Mouse (Mus musculus): Measurements from ENCODE around the gene Snx7. TPM values are rescaled to one million over a fixed set of nuclear protein-coding genes. Genes with fewer than 3 reads are reported as not detected.

The Snx7 gene
- polyA plus RNA-seq, 1 experiment: 28.3 TPM

GRCm38 (mm10) chr3:117873209-117873863, 4.6 kb upstream of the Snx7 start:
- TF ChIP-seq CEBPB (IDR thresholded peaks at IDR 0.05; ENCODE audit: insufficient read depth, poor library complexity, severe bottlenecking): no peak
- TF ChIP-seq USF1 (IDR thresholded peaks at IDR 0.05; ENCODE audit: low read depth): no peak
- no peak for TF ChIP-seq MYOG (IDR thresholded peaks at IDR 0.05; ENCODE audit: control insufficient read depth in 1 of 3, insufficient read depth in 1 of 3, insufficient read length in 2 of 3, low read depth in 2 of 3)
- no peak for TF ChIP-seq E2F4 (IDR thresholded peaks at IDR 0.05; ENCODE audit: insufficient read depth)
- TF ChIP-seq POLR2A (IDR thresholded peaks at IDR 0.05; ENCODE audit: insufficient read length, low read depth): no peak
- no peak for TF ChIP-seq POLR2AphosphoS2 (IDR thresholded peaks at IDR 0.05; ENCODE audit: insufficient read length, low read depth)

DNA sequence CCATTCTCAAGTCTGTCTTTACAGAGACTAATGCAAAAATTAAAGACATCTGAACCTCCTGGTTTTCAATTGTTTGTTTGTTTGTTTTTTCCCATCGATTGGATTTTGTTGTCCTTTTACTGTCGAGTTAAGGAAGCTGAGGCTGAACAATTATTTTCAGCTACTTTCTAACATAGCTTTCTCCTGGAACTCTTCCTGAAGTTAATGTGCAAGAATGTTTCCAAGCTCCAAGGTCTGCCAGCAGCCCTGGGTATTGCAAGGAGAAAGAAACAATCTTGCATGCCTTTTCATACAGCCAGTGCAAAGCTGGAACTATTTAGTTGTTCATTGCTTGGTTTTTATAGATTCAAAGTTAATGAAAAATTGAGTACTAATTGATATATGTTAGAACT, 584 bp upstream of the Snx7 start:
- Histone ChIP-seq H3K4me3 (peak overlapping the region; percentile 58), H3K27me3 (ENCODE audit: control insufficient read depth, insufficient read depth, insufficient read length) (no peaks in the 10 kb centered on the region), H3ac (ENCODE audit: control insufficient read depth, insufficient read length) (peak overlapping the region; percentile 74), H3K36me3 (ENCODE audit: control insufficient read depth, insufficient read depth) (no peaks in the 10 kb centered on the region), H3K79me2 (ENCODE audit: control insufficient read depth, insufficient read depth) (peaks cover 10% of the 10 kb centered on the region), H3K4me2 (ENCODE audit: low read depth) (peak overlapping the region; percentile 90)
- TF ChIP-seq POLR2AphosphoS2 (IDR thresholded peaks at IDR 0.05; ENCODE audit: insufficient read length, low read depth) (no peak), USF1 (IDR thresholded peaks at IDR 0.05; ENCODE audit: low read depth) (no peak), MYOD1 (IDR thresholded peaks at IDR 0.05; ENCODE audit: control insufficient read depth in 1 of 3, insufficient read length in 2 of 3, low read depth in 2 of 3) (no peak), TCF12 (IDR thresholded peaks at IDR 0.05; ENCODE audit: insufficient read depth, poor library complexity, severe bottlenecking) (no peak), TCF3 (IDR thresholded peaks at IDR 0.05; ENCODE audit: insufficient read length, low read depth) (no peak), MAX (IDR thresholded peaks at IDR 0.05; ENCODE audit: low read depth) (no peak)

More at GRCm38 (mm10) chr3:117873209-117873863, 4.6 kb upstream of the Snx7 start:
- Histone ChIP-seq H3ac (ENCODE audit: control insufficient read depth, insufficient read length) (no peak overlapping the region), H3K79me2 (ENCODE audit: control insufficient read depth, insufficient read depth) (no peaks in the 10 kb centered on the region), H3K36me3 (ENCODE audit: control insufficient read depth, insufficient read depth) (no peaks in the 10 kb centered on the region), H3K4me3 (no peak overlapping the region), H3K27me3 (ENCODE audit: control insufficient read depth, insufficient read depth, insufficient read length) (no peaks in the 10 kb centered on the region), H3K4me2 (ENCODE audit: low read depth) (no peak overlapping the region)

DNA sequence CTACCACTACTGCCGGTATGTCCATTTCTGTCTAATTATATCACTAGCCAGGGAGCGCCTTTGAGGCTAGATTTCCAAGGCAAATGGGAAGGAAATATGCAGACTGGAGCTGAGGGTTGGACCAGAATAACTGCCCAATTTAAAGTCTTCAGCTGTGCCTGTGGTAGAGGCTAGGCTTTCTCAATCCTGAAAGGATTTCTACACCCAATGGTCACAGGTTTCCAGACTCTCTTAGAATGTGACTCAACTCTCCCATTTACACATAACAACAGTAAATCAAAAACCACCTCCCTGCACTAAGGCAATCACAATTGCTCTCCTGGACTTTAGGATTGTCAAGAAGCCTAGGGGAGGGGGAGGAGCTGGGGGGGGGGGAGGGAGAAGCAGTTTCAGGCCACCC, 645 bp downstream of the Snx7 start:
- TF ChIP-seq SRF (IDR thresholded peaks at IDR 0.05; ENCODE audit: control insufficient read depth, insufficient read length, low read depth) (no peak), TCF3 (IDR thresholded peaks at IDR 0.05; ENCODE audit: insufficient read length, low read depth) (no peak), USF1 (IDR thresholded peaks at IDR 0.05; ENCODE audit: low read depth) (no peak), MYOD1 (IDR thresholded peaks at IDR 0.05; ENCODE audit: control insufficient read depth in 1 of 3, insufficient read length in 2 of 3, low read depth in 2 of 3) (peak in 1 of 3 experiments; percentile 28), TCF12 (IDR thresholded peaks at IDR 0.05; ENCODE audit: insufficient read depth, poor library complexity, severe bottlenecking) (peak; percentile 19), E2F4 (IDR thresholded peaks at IDR 0.05; ENCODE audit: insufficient read depth) (no peak), CEBPB (IDR thresholded peaks at IDR 0.05; ENCODE audit: insufficient read depth, poor library complexity, severe bottlenecking) (peak; percentile 54; the same call in 1 of the 2 replicates), MYOG (IDR thresholded peaks at IDR 0.05; ENCODE audit: control insufficient read depth in 1 of 3, insufficient read depth in 1 of 3, insufficient read length in 2 of 3, low read depth in 2 of 3) (peak in 2 of 3 experiments; percentile 16 to 79), MAX (IDR thresholded peaks at IDR 0.05; ENCODE audit: low read depth) (no peak), POLR2A (IDR thresholded peaks at IDR 0.05; ENCODE audit: insufficient read length, low read depth) (no peak)

GRCm38 (mm10) chr3:117866696-117867407, 1.9 kb downstream of the Snx7 start:
- H3K79me2 ChIP-seq (ENCODE audit: control insufficient read depth, insufficient read depth): peaks cover 10% of the 10 kb centered on the region
- peak overlapping the region; percentile 58 for H3K4me3 ChIP-seq
- TF ChIP-seq SRF (IDR thresholded peaks at IDR 0.05; ENCODE audit: control insufficient read depth, insufficient read length, low read depth): no peak
- TF ChIP-seq E2F4 (IDR thresholded peaks at IDR 0.05; ENCODE audit: insufficient read depth): no peak
- peak in 1 of 3 experiments; percentile 66 for TF ChIP-seq MYOG (IDR thresholded peaks at IDR 0.05; ENCODE audit: control insufficient read depth in 1 of 3, insufficient read depth in 1 of 3, insufficient read length in 2 of 3, low read depth in 2 of 3)
- peak; percentile 1 for TF ChIP-seq TCF12 (IDR thresholded peaks at IDR 0.05; ENCODE audit: insufficient read depth, poor library complexity, severe bottlenecking)
- no peak for TF ChIP-seq TCF3 (IDR thresholded peaks at IDR 0.05; ENCODE audit: insufficient read length, low read depth)
- TF ChIP-seq POLR2A (IDR thresholded peaks at IDR 0.05; ENCODE audit: insufficient read length, low read depth): no peak
- no peak for TF ChIP-seq MAX (IDR thresholded peaks at IDR 0.05; ENCODE audit: low read depth)
- TF ChIP-seq USF1 (IDR thresholded peaks at IDR 0.05; ENCODE audit: low read depth): no peak
- no peak for TF ChIP-seq REST (IDR thresholded peaks at IDR 0.05; ENCODE audit: insufficient read depth, insufficient read length)
- 0 out of 2 replicates have a peak, but pooled peaks have one; percentile 28 for TF ChIP-seq CEBPB (IDR thresholded peaks at IDR 0.05; ENCODE audit: insufficient read depth, poor library complexity, severe bottlenecking)
- no peak for TF ChIP-seq POLR2AphosphoS2 (IDR thresholded peaks at IDR 0.05; ENCODE audit: insufficient read length, low read depth)
- no peak for TF ChIP-seq MYOD1 (IDR thresholded peaks at IDR 0.05; ENCODE audit: control insufficient read depth in 1 of 3, insufficient read length in 2 of 3, low read depth in 2 of 3)
- no peak overlapping the region for H3ac ChIP-seq (ENCODE audit: control insufficient read depth, insufficient read length)
- no peaks in the 10 kb centered on the region for H3K27me3 ChIP-seq (ENCODE audit: control insufficient read depth, insufficient read depth, insufficient read length)
- peak overlapping the region; percentile 87 for H3K4me2 ChIP-seq (ENCODE audit: low read depth)
- H3K36me3 ChIP-seq (ENCODE audit: control insufficient read depth, insufficient read depth): no peaks in the 10 kb centered on the region

More for the DNA sequence above, 645 bp downstream of the Snx7 start:
- Histone ChIP-seq H3K36me3 (ENCODE audit: control insufficient read depth, insufficient read depth) (no peaks in the 10 kb centered on the region), H3K79me2 (ENCODE audit: control insufficient read depth, insufficient read depth) (peaks cover 10% of the 10 kb centered on the region), H3ac (ENCODE audit: control insufficient read depth, insufficient read length) (peak overlapping the region; percentile 74), H3K4me3 (peak overlapping the region; percentile 58), H3K4me2 (ENCODE audit: low read depth) (peak overlapping the region; percentile 87), H3K27me3 (ENCODE audit: control insufficient read depth, insufficient read depth, insufficient read length) (no peaks in the 10 kb centered on the region)
